Mouse (Mus musculus) embryonic facial prominence, embryonic 12.5 days (tissue): ENCODE measurements around the gene 2210407C18Rik. TPM values are rescaled to one million over a fixed set of nuclear protein-coding genes. Genes with fewer than 3 reads are reported as not detected.

Source experiments
- ATAC-seq: fragments of 200-750 bp; cut with Nextera tagmentation; 2 replicates; pipeline ENCODE4 v1.8.0; 2017; ENCODE audit not compliant: insufficient number of reproducible peaks, insufficient read depth, low FRiP score, low TSS enrichment
- H3K27ac ChIP-seq: fragments of 300-500 bp; sonication (generic); 2 replicates; pipeline ENCODE4 v1.5.1; 2016; ENCODE audit warnings: mild to moderate bottlenecking
- H3K27me3 ChIP-seq: fragments of 300-500 bp; sonication (generic); 2 replicates; pipeline ENCODE4 v1.6.1; 2016; ENCODE audit warnings: mild to moderate bottlenecking, moderate library complexity
- H3K36me3 ChIP-seq: fragments of 300-500 bp; sonication (generic); 2 replicates; pipeline ENCODE4 v1.6.1; 2016; ENCODE audit warnings: mild to moderate bottlenecking
- H3K4me1 ChIP-seq: fragments of 300-500 bp; sonication (generic); 2 replicates; pipeline ENCODE4 v1.6.1; 2016
- H3K4me2 ChIP-seq: fragments of 300-500 bp; sonication (generic); replicated peaks from 2 replicates; pipeline ENCODE4 v1.6.1; 2016; ENCODE audit warnings: mild to moderate bottlenecking, moderate library complexity
- H3K4me3 ChIP-seq: fragments of 300-500 bp; sonication (generic); 2 replicates; pipeline ENCODE4 v1.5.1; 2016; ENCODE audit warnings: mild to moderate bottlenecking
- H3K9ac ChIP-seq: fragments of 300-500 bp; sonication (generic); 2 replicates; pipeline ENCODE4 v1.6.1; 2016; ENCODE audit warnings: mild to moderate bottlenecking, moderate library complexity
- H3K9me3 ChIP-seq: fragments of 300-500 bp; sonication (generic); 2 replicates; pipeline ENCODE4 v1.6.1; 2016; ENCODE audit warnings: mild to moderate bottlenecking, moderate library complexity
- WGBS: fragments of 180-500 bp; shearing (Covaris S2); methylation state at CpG from one replicate; pipeline ENCODE4 v1.1.7; 2016; 5-methylcytosine and 5-hydroxymethylcytosine counted together
- polyA plus RNA-seq: library from polyadenylated mRNA; unstranded; fragments of >200 nt; fragmentation: Nextera tagmentation; extraction: Ambion mirVana; gene quantifications from 2 replicates; pipeline ENCODE4 v1.2.1, GENCODE M21; 2016

2210407C18Rik gene
- polyA plus RNA-seq, 1 experiment from 2014 or later: not detected

DNA sequence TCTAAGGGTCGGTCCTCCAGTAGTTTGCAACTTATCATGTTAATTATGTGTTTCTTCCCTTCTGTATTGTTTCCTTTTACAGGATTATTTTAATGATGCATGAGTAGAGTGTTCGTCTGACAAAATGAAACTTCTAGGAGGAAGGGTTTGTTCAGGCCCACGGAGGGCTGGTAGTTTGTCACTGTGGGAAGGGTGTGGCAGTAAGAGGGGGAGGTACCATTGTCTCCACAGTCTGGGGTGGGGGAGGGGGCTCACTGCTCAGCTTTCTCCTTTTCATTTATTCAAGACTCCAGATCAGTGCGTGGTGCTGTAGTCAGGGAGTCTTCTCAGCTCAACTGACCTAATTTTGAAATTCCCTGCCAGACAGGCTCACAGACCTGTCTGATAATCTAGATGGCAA, 10.3 kb upstream of the 2210407C18Rik start:
- Histone ChIP-seq H3K9me3 (no peaks in the 10 kb centered on the region), H3K4me2 (no peak overlapping the region), H3K27me3 (no peaks in the 10 kb centered on the region), H3K4me3 (no peak overlapping the region), H3K36me3 (no peaks in the 10 kb centered on the region), H3K4me1 (no peaks in the 10 kb centered on the region), H3K9ac (no peak overlapping the region), H3K27ac (no peak overlapping the region)
- 63% methylated on average over 4 of the region's 4 CpGs for WGBS
- no peak for ATAC-seq

DNA sequence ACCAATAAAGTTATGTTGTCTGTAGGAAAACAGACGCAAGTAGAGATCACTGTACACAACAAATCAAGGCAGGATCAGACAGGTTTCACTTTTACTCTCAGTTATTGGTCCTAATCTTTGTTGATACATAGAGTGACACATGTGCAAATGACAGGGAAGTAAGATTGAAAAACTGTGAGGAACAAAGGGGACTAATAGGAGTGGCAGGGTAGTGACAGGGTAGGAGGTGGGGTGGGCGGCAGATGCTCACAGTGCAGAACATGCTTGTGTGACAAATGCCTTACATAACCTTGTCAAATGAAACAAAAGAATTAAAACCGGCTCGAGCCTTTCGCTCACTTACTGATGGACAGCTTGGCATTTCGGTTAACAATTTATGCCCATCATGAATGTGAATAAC, 2.9 kb upstream of the 2210407C18Rik start:
- WGBS: 78% methylated on average over 6 of the region's 6 CpGs
- H3K27me3 ChIP-seq: no peaks in the 10 kb centered on the region
- H3K9ac ChIP-seq: no peak overlapping the region
- no peaks in the 10 kb centered on the region for H3K9me3 ChIP-seq
- H3K4me3 ChIP-seq: no peak overlapping the region
- no peak for ATAC-seq
- no peak overlapping the region for H3K4me2 ChIP-seq
- no peaks in the 10 kb centered on the region for H3K4me1 ChIP-seq
- H3K36me3 ChIP-seq: no peaks in the 10 kb centered on the region
- H3K27ac ChIP-seq: no peak overlapping the region

DNA sequence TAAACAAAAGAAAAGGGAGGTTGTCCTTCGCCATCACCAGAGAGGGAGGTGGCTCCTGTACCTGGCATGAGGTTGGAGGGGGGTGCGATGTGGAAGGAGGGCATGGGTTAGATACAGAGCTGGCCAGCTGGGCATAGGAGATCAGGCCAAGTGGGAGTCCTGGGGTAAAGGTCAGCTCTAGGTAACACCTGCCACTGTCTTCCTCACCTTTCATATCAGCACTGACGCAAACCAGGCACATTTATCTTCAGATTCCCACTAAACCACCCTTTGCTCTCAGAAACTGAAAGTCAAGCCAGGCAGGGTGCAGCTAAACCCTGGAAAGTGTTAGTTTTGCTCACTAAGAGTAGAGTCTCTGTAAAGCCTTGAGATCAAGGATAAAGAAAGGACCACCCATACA, 2.5 kb upstream of the 2210407C18Rik start:
- Histone ChIP-seq H3K4me2 (no peak overlapping the region), H3K4me3 (no peak overlapping the region), H3K9ac (no peak overlapping the region), H3K36me3 (no peaks in the 10 kb centered on the region), H3K4me1 (no peaks in the 10 kb centered on the region), H3K27ac (no peak overlapping the region), H3K9me3 (no peaks in the 10 kb centered on the region), H3K27me3 (no peaks in the 10 kb centered on the region)
- no peak for ATAC-seq
- WGBS: 73% methylated on average over 3 of the region's 3 CpGs

DNA sequence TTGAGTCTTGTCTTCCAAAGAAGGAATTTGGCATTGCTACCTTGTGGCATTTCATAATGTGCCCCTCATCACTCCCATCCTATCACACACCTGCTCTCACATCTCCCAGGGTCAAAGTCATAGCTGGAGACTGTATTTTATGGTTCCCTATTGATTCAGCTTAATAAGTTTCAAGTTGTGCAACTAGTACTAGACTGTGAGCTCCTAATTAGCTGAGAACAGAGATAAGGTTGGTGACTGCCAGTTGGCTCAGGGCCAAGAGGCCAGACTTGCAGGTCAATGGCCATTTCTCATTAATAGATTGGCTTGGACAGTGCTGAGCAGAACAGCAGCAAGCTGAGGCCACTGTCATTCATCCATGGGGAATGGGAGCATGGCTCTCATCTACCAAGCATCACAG, 1.3 kb downstream of the 2210407C18Rik start:
- no peaks in the 10 kb centered on the region for H3K27me3 ChIP-seq
- H3K4me3 ChIP-seq: no peak overlapping the region
- no peaks in the 10 kb centered on the region for H3K36me3 ChIP-seq
- H3K4me2 ChIP-seq: no peak overlapping the region
- no peak overlapping the region for H3K27ac ChIP-seq
- ATAC-seq: no peak
- H3K9ac ChIP-seq: no peak overlapping the region
- H3K4me1 ChIP-seq: no peaks in the 10 kb centered on the region
- no peaks in the 10 kb centered on the region for H3K9me3 ChIP-seq

DNA sequence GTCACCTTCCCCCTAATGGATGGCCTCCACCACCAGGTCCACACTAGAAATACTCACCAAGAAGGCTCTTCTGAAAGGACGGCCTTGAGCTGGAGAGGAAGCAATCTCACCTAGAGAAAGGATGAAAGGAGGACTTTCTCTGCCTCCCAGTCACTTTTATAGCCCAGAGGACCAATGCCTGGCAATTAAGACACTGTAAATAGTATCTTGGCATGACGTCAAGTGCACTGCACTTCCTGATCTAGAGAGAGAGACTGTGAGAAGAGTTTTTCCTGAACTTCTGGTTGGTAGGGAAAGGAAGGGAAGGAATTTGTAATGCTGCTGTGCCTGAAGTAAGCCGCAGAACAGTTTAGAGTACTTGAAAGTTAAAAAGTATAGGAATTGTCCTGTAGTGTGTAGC, 2.5 kb downstream of the 2210407C18Rik start:
- H3K27ac ChIP-seq: no peak overlapping the region
- no peak overlapping the region for H3K9ac ChIP-seq
- no peak overlapping the region for H3K4me2 ChIP-seq
- WGBS: 81% methylated on average over 3 of the region's 3 CpGs
- no peaks in the 10 kb centered on the region for H3K4me1 ChIP-seq
- H3K36me3 ChIP-seq: no peaks in the 10 kb centered on the region
- H3K4me3 ChIP-seq: no peak overlapping the region
- H3K9me3 ChIP-seq: no peaks in the 10 kb centered on the region
- ATAC-seq: no peak
- no peaks in the 10 kb centered on the region for H3K27me3 ChIP-seq

DNA sequence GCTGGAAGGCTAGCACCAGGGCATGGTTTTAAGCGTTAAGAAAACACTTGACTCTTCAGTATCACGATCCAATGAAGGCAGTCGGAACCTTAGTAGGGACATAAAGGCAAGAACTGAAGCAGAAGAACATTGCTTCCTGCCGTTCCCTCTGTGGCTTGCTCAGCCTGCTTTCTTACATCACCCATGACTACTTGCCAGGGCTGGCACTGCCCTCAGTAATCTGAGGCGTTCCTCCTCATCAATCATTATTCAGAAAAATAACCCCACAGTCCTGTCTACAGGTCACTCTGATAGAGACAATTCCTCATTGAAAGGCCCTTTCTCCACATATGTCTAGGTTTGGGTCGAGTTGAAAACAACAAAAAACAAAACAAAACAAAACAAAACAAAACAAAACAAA, 8.8 kb downstream of the 2210407C18Rik start:
- no peak for ATAC-seq

DNA sequence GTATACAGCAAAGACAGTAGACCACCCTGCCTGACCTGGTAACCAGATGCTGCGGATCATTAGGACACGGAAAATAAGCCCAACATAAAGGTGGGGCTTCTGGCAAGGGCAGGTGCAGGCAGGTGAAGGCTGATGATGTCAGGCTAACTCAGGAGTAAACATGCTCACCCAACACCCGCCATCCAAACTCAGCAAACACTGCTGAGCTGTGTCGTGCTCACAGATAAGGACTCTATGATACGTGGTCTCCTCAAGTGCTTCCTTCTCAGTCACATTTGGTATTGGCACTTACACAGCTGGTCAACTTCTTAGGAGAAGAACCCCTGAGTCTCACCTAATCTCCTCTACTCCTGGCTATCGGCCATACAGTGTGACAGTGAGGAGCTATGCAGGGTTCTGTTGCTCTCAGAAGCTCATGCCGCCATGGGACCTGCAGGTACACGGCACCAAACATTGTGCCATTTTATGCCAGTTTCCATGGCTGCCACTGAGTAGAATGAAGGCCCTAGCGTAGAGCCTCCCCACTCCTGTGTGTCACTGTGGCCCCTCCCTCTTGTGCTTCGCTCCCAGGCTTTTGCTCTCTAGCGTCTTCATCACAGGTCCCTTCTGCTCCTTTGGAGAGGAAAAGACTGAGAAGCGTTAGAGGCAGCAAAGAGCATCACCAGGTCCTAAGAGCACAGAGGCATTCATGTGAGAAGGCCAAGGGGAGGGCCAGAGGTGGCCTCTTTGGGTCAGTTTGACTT, 9.5 kb downstream of the 2210407C18Rik start:
- no peak overlapping the region for H3K9ac ChIP-seq
- ATAC-seq: no peak
- 89% methylated on average over 12 of the region's 12 CpGs for WGBS
- no peaks in the 10 kb centered on the region for H3K36me3 ChIP-seq
- H3K27me3 ChIP-seq: no peaks in the 10 kb centered on the region
- H3K9me3 ChIP-seq: no peaks in the 10 kb centered on the region
- no peak overlapping the region for H3K27ac ChIP-seq
- no peak overlapping the region for H3K4me2 ChIP-seq
- H3K4me1 ChIP-seq: no peaks in the 10 kb centered on the region
- H3K4me3 ChIP-seq: no peak overlapping the region

More for the DNA sequence above, 8.8 kb downstream of the 2210407C18Rik start:
- Histone ChIP-seq H3K4me3 (no peak overlapping the region), H3K9ac (no peak overlapping the region), H3K4me2 (no peak overlapping the region), H3K9me3 (no peaks in the 10 kb centered on the region), H3K27me3 (no peaks in the 10 kb centered on the region), H3K27ac (no peak overlapping the region), H3K36me3 (no peaks in the 10 kb centered on the region), H3K4me1 (no peaks in the 10 kb centered on the region)
- WGBS: 87% methylated on average over 6 of the region's 6 CpGs

DNA sequence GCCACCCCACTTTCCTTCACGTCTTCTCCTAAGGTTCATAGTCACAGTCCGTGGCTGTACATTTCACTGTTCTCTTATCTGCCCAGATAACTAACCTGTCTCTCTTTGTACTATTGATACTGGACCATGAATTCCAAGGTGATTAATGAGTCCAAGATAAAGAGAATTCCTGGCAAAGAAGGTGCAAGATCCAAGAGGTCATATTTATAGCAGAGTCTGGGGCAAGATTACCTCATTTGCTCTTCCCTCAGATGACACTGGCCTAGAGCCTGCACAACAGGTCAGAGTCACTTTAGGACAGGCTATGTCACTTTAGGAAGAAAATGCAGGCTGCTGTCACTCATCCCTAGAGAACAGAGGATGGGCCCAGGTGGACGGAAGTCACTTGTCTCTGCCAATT, 10.6 kb downstream of the 2210407C18Rik start:
- Histone ChIP-seq H3K9me3 (no peaks in the 10 kb centered on the region), H3K27ac (no peak overlapping the region), H3K4me1 (no peaks in the 10 kb centered on the region), H3K4me2 (no peak overlapping the region), H3K36me3 (no peaks in the 10 kb centered on the region), H3K9ac (no peak overlapping the region), H3K27me3 (no peaks in the 10 kb centered on the region), H3K4me3 (no peak overlapping the region)
- ATAC-seq: no peak
- WGBS: 81% methylated on average over 3 of the region's 3 CpGs

DNA sequence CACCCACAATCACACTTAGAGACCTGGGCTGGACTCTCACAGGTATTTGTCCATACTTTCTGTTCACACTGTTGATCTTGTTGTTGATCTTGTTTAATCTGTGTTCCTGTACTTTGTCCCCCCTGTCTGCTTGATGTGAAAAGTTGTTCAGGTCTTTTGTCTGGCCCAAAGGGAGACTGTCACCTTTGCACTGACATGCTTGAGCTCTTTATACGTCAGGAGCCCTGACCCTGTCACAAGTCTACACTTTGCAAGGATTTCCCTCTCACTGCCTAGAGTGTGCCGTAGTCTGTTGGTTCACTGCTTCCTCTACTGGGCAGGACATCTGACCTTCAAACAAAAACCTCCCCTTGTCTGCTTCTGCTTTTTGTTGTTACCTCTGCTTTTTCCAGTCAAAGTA, 11.2 kb downstream of the 2210407C18Rik start:
- no peak overlapping the region for H3K9ac ChIP-seq
- no peaks in the 10 kb centered on the region for H3K9me3 ChIP-seq
- no peaks in the 10 kb centered on the region for H3K27me3 ChIP-seq
- no peak for ATAC-seq
- no peak overlapping the region for H3K27ac ChIP-seq
- WGBS: 71% methylated on average over 2 of the region's 2 CpGs
- no peak overlapping the region for H3K4me2 ChIP-seq
- no peaks in the 10 kb centered on the region for H3K4me1 ChIP-seq
- no peak overlapping the region for H3K4me3 ChIP-seq
- H3K36me3 ChIP-seq: no peaks in the 10 kb centered on the region

DNA sequence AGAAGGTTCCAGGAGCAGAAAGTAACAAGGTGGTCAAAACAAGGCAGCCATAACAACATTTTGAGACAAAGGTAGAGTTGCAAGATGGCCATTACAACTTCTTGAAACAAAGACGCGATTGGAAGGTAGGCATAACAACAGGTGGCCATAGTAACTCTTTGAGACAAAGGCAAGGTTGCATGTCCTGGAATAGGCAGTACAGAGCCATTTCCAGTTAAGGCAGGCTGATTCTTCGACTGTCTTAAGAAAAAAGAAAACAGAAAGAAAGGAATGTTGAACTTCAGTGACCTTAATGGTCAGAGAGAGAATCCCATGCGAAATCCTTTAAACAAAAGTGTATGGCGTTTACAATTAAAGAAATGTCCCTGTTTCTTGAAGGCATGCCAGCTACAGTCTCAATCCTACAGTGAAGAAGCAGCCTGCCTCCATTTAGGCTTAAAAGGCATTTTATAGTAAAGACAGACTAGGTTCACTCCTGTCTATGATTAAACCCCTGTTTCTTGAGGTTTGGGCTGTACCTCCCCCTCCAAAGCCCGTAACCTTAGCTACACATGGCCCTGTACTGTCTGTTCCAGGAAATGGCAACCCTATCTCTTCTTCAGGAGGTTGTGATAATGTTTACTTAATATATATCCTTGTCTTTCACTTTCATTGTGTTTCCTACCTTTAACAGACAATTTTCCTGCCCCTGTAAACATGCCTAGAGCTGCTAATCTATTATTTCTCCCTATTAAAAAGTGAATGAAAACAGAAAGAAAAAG, 12.9 kb downstream of the 2210407C18Rik start:
- 73% methylated on average over 6 of the region's 6 CpGs for WGBS
- Histone ChIP-seq H3K27me3 (no peaks in the 10 kb centered on the region), H3K4me3 (no peak overlapping the region), H3K4me2 (no peak overlapping the region), H3K9me3 (no peaks in the 10 kb centered on the region), H3K4me1 (no peaks in the 10 kb centered on the region), H3K27ac (no peak overlapping the region), H3K36me3 (no peaks in the 10 kb centered on the region), H3K9ac (no peak overlapping the region)
- no peak for ATAC-seq

DNA sequence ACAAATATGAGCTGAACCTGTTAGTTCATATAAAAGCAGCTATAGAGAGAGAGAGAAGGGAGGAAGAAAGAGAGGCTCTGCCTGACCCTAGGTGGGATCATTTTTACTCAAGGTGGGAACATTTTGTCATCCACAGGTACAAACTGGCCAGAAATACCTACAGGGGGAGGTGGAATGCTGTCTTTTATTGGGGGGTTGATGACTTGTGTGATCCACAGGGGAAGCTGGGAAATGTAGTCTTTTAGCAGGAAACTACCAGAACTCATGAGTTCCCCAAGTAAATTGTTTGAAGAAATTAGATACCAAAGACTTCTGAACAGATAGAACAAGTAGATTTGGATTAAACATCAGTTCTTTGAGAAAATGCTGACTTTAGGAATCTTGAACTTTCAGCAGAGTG, 13.8 kb downstream of the 2210407C18Rik start:
- Histone ChIP-seq H3K9ac (no peak overlapping the region), H3K4me2 (no peak overlapping the region), H3K27ac (no peak overlapping the region), H3K9me3 (no peaks in the 10 kb centered on the region), H3K36me3 (no peaks in the 10 kb centered on the region), H3K27me3 (no peaks in the 10 kb centered on the region), H3K4me3 (no peak overlapping the region), H3K4me1 (no peaks in the 10 kb centered on the region)
- no peak for ATAC-seq

DNA sequence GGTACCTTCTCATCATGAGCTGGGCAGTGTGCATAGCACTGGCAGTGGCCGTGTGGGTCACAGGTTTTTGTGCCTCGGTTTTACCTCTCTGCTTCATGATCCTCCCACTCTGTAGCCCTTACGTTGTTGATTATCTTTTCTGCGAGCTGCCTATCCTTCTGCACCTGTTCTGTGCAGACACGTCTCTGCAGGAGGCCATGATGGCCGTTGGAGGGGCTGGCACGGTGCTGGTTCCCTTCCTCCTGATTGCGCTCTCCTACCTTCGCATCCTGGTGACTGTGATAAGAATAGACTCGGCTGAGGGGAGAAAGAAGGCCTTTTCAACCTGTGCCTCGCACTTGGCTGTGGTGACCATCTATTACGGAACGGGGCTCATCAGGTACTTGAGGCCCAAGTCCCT, 18.0 kb downstream of the 2210407C18Rik start:
- H3K4me3 ChIP-seq: no peak overlapping the region
- no peak overlapping the region for H3K9ac ChIP-seq
- H3K27me3 ChIP-seq: no peaks in the 10 kb centered on the region
- no peak overlapping the region for H3K4me2 ChIP-seq
- H3K36me3 ChIP-seq: no peaks in the 10 kb centered on the region
- H3K9me3 ChIP-seq: no peaks in the 10 kb centered on the region
- no peak overlapping the region for H3K27ac ChIP-seq
- no peak for ATAC-seq
- H3K4me1 ChIP-seq: no peaks in the 10 kb centered on the region
- WGBS: 88% methylated on average over 13 of the region's 13 CpGs
